Mouse (Mus musculus) adrenal gland, postnatal 4 days (tissue): ENCODE data around the gene Cdhr1. TPM values are rescaled to one million over a fixed set of nuclear protein-coding genes. Genes with fewer than 3 reads are reported as not detected.
A peak's percentile ranks its signal among the peaks of the same experiment; 100 is the strongest.
"Not testable (repeated sequence)": the region's sequence is repeated elsewhere in the genome, so short reads cannot be mapped to it uniquely, and the experiment has no call there.

Experiments
- DNase-seq, 2 experiments: peaks; one replicate each; pipeline ENCODE4 v3.0.0; 2021 to 2022; ENCODE audit warnings: low spot score in 2 of 2, mixed read lengths in 2 of 2
- long read RNA-seq, 2 experiments: library from polyadenylated mRNA; stranded (forward); transcript quantifications; one replicate each; pipeline ENCODE4 v2.0.0; 2021
- total RNA-seq, 2 experiments: library from RNA; stranded (reverse); gene quantifications; 2 replicates each; pipeline ENCODE4 v1.2.3; 2021

Cdhr1 gene
- total RNA-seq: 1 to 10 TPM in 1 of 2 experiments, under 1 TPM in 1; 0.95 to 1.8 TPM
- long read RNA-seq, experiment 1: 0 reads
- long read RNA-seq, experiment 2, partial matches to known transcripts: 1 of 2 reads
- long read RNA-seq, experiment 2, other reads (novel, unspliced or antisense): 1 of 2 reads

GRCm38 (mm10) chr14:37097956-37098530 lies at the start of gene Cdhr1:
TSS of gene Cdhr1 (minus strand) at chr14:37098347.
- DNase-seq: no peak

GRCm38 (mm10) chr14:37139051-37139710 lies 41.0 kb upstream of the Cdhr1 start:
- no peak for DNase-seq

GRCm38 (mm10) chr14:37137596-37137995 lies 39.4 kb upstream of the Cdhr1 start:
- not testable (repeated sequence) for DNase-seq

- no peak for DNase-seq
These were observed 38.0 kb upstream of the Cdhr1 start for GRCm38 (mm10) chr14:37136110-37136509.

- no peak for DNase-seq
These were observed 37.5 kb upstream of the Cdhr1 start for GRCm38 (mm10) chr14:37135671-37136070.

GRCm38 (mm10) chr14:37135127-37135593 lies 37.0 kb upstream of the Cdhr1 start, which contains the start of gene Ghitm:
TSS of gene Ghitm (minus strand) at chr14:37135272.
- peak; percentile 80 to 89 for DNase-seq

GRCm38 (mm10) chr14:37134304-37135126 lies 36.4 kb upstream of the Cdhr1 start:
- DNase-seq: peak in 1 of 2 experiments; percentile 6

- peak in 1 of 2 experiments; percentile 10 for DNase-seq
These were observed 29.5 kb upstream of the Cdhr1 start for GRCm38 (mm10) chr14:37127652-37128051.

GRCm38 (mm10) chr14:37119233-37119632 lies 21.1 kb upstream of the Cdhr1 start:
- no peak for DNase-seq

- no peak for DNase-seq
These were observed 15.8 kb upstream of the Cdhr1 start, which contains the start of gene 2610528A11Rik for GRCm38 (mm10) chr14:37113922-37114321. TSS of gene 2610528A11Rik (minus strand) at chr14:37114022.

GRCm38 (mm10) chr14:37112931-37113330 lies 14.8 kb upstream of the Cdhr1 start:
- no peak for DNase-seq

- DNase-seq: no peak
These were observed 13.2 kb upstream of the Cdhr1 start for GRCm38 (mm10) chr14:37111371-37111770.

- no peak for DNase-seq
These were observed 12.3 kb upstream of the Cdhr1 start for GRCm38 (mm10) chr14:37110456-37110855.

- DNase-seq: no peak
These were observed 11.8 kb upstream of the Cdhr1 start for GRCm38 (mm10) chr14:37109975-37110374.

GRCm38 (mm10) chr14:37109460-37109859 lies 11.3 kb upstream of the Cdhr1 start:
- no peak for DNase-seq

GRCm38 (mm10) chr14:37105846-37106245 lies 7.7 kb upstream of the Cdhr1 start:
- no peak for DNase-seq

- no peak for DNase-seq
These were observed 6.6 kb upstream of the Cdhr1 start for GRCm38 (mm10) chr14:37104747-37105146.

- no peak for DNase-seq
These were observed 4.3 kb upstream of the Cdhr1 start for GRCm38 (mm10) chr14:37102484-37102883.

GRCm38 (mm10) chr14:37101531-37101930 lies 3.4 kb upstream of the Cdhr1 start:
- DNase-seq: no peak

- DNase-seq: no peak
These were observed 2.6 kb downstream of the Cdhr1 start for GRCm38 (mm10) chr14:37095556-37095955.

GRCm38 (mm10) chr14:37094436-37094835 lies 3.7 kb downstream of the Cdhr1 start:
- no peak for DNase-seq
